Mouse (Mus musculus) splenic B cell, adult 2 months (primary cell): ENCODE measurements around the gene Cacybp.

ENCODE experiments used
- DNase-seq: peaks from one replicate; pipeline ENCODE4 v3.0.0-alpha.2; 2011; ENCODE audit warnings: low read depth, low spot score
- H3K27me3 ChIP-seq: 2 replicates; pipeline ENCODE4 v1.6.1; 2012; ENCODE audit warnings: mild to moderate bottlenecking, low read length, moderate library complexity, mixed read lengths; ENCODE audit not compliant: control insufficient read depth, poor library complexity, insufficient read depth, severe bottlenecking
- H3K36me3 ChIP-seq: 2 replicates; pipeline ENCODE4 v1.6.1; 2012; ENCODE audit warnings: mild to moderate bottlenecking, low read length, moderate library complexity, mixed read lengths; ENCODE audit not compliant: control insufficient read depth, poor library complexity, insufficient read depth, severe bottlenecking

Cacybp gene

DNA sequence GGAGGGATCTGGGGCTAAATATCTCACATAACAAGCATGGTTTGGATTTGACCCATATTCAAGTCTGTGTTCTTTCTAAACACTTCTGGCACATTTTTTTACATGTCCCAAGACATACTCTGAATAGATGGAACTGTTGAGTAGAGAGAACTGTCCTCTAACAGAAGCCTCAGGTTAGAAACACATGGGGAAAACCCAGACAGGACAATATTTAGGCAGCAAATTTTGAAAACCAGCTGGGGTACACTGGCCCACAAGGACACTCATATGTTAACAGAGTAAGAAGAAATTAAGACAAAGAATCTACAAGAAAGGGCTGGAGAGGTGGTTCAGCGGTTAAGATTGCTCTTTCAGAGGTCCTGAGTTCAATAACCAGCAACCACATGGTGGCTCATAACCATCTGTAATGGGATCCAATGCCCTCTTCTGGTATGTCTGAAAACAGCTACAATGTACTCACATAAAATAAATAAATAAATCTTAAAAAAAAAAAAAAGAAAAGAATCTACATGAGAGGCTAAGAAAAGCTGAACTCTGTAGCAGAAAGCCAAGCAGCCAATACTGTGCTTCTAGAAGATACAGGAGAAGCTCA is 26.3 kb upstream of the Cacybp start:
- no peak for DNase-seq
- H3K36me3 ChIP-seq, result peaks cover 11% of the 10 kb centered on the region
- H3K27me3 ChIP-seq, result no peaks in the 10 kb centered on the region

DNA sequence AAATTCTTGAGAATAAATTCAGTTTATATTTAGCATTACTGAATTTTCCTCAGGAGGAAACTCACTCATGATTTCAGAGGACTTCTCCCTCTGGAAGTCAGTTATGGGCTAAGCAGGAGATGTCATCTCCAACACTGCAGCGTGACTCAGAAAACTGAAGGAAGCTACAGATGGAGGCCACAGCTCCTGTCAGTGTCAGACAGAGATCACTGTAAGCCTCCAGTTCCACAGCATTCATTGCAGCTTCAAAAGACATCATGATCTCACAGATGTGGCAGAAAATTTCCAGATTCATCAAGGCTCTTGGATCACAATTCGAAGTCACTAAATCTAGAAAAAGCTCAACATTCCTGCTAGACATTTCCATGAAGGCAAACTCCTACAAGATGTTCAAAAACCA is 25.3 kb upstream of the Cacybp start:
- no peaks in the 10 kb centered on the region for H3K27me3 ChIP-seq
- no peak for DNase-seq
- H3K36me3 ChIP-seq, result peaks cover 11% of the 10 kb centered on the region

DNA sequence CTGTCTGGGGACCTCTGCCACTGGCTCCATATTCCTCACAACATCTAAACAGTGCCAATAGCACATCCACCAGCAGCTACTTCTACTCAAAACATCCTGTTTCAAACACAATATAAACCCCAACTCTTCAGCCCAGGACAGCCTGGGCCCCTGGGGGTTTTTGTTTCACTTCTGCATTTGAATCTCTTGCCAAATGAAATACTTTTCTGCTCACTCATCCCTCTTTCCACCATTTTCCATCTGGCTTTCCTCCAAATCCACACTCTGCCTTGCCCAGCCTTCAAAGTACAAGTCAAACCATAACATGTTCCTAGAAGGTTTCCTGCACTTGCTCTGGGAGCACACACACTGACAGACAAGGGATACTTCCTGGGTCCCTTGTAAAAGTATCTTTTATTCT is 21.2 kb upstream of the Cacybp start:
- DNase-seq, result peak; percentile 81
- Histone ChIP-seq H3K27me3 (no peaks in the 10 kb centered on the region), H3K36me3 (peaks cover 8% of the 10 kb centered on the region)

DNA sequence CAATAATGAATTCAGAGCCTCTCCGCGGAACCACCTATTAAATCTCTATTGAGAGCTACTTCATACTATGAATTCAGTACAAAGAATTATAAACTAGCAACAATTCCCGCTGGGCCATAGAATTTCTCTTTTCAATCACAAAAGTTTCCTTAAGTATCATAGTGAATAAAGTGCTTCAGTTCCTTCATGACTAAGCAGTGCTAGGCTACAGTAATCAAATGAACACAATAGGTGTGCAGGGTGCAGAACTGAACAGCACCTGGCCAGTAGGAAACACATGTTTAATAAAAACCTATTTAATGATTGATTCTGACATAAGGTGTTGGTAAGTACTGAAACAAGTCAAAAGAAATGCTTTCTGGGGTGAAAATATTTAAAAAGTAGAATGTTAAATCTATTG is 19.4 kb upstream of the Cacybp start:
- peaks cover 9% of the 10 kb centered on the region for H3K36me3 ChIP-seq
- DNase-seq, result no peak
- H3K27me3 ChIP-seq, result no peaks in the 10 kb centered on the region

DNA sequence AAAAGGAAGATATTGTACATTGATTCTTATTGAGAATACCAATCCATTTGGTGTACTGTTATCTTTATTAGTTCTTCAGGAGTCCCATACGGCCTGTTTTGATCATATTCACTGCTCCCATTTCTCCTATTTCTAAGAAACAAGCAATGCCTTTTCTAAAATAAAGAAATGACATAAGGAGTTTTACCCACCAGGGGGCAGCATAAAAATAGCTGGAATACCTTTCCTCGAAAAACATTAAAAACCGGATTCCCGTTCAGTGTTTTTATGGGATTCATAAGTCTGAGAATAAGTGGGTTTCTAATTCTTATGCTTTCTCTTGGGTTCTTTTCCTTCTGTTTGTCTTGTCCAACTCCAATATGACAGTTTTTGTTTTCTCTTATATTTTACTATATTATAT is 18.3 kb upstream of the Cacybp start:
- peak; percentile 40 for DNase-seq
- Histone ChIP-seq H3K36me3 (peaks cover 12% of the 10 kb centered on the region), H3K27me3 (no peaks in the 10 kb centered on the region)

DNA sequence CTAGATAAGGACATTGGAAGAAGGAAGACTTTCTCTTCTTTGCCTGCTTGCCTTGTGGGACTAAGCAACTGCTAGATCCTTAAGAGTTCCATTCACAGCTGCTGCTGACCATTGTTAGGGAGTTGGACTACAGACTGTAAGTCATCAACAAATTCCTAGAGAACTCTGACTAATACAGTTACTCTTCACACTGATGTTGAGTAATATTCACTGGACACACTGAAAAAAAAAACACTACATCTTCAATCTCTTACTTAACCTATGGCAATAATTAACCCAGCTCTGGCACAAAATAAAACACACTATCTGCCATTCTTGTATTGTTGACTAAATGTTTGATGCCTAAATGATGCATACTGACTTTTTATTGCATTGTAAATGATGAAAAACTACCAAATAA is 15.2 kb upstream of the Cacybp start:
- Histone ChIP-seq H3K27me3 (no peaks in the 10 kb centered on the region), H3K36me3 (peaks cover 23% of the 10 kb centered on the region)
- DNase-seq, result no peak

DNA sequence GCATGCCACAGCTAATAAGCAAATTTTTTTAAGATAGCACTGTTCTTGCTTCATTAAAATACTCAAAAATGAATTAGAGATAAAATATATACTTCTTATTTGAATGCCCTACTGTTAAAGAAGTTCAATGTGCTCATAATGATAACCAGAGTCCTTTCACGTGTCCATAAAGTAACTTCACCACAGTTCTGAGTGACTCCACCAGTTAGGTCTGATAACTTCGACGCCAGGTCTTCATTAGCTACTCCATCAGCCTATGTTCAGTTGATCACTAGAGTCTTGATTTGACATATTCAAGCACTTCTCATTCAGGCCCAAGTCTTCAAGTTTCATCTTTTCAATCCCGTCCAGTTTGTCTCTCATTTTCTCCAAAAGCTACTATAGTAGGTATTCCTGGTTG is 14.5 kb upstream of the Cacybp start:
- DNase-seq, result no peak
- peaks cover 23% of the 10 kb centered on the region for H3K36me3 ChIP-seq
- H3K27me3 ChIP-seq, result no peaks in the 10 kb centered on the region

DNA sequence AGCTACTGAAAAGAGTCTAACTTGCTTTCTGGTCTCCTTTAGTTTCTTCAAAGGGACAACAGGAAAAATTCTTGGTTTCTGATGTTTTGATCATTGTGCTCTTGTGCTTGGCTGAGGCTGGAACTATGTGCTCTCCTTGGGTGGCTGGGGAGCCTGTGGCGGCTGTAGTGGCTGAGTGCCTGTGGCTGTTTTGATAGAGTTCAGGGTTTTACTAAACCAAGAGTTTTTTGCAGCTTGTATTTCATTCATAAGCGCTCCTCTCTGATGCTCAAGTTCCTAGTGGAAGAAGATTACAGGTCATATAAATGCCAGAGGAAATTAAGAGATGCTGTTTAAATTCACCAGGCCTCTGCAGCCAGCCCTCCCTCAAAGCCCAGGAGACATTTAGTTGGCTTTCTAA is 11.4 kb upstream of the Cacybp start:
- H3K36me3 ChIP-seq, result peaks cover 21% of the 10 kb centered on the region
- DNase-seq, result no peak
- no peaks in the 10 kb centered on the region for H3K27me3 ChIP-seq

DNA sequence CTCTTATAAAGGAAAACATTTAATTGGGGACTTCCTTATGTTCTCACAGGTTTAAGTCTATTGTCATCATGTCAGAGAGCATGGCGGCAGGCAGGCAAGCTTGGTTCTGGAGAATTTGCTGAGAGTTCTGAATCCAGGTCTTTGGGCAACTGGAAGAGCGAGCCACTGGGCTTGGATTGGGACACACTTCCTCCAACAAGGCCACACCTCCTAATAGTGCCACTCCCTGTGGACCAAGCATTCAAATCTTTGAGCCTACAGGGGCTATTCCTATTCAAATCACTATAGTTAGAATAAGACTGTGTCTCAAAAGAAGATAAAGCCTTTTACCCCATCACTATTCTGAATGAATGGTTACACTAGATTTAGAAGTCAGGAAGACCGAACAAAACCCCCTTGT is 5.2 kb upstream of the Cacybp start:
- Histone ChIP-seq H3K36me3 (no peaks in the 10 kb centered on the region), H3K27me3 (no peaks in the 10 kb centered on the region)
- DNase-seq, result no peak

DNA sequence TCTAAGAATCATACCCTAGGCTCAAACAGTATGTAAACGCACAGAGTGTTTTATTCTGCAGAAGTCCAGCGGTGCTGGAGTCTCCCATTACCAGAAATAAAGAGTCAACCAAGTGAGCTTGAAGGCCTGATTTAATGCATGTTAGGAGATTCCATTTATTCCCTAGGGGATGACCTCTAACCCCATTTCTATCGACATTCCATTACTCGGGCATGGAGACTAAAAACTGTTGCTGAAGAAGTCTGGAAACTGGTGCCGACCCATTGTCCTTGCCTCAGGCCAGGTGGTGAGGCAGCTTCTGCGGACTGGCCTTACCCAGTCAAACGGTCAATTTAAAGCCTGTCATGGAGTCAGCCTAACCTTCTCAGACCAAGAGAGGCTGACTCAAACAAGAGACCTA is 1.5 kb upstream of the Cacybp start:
- no peaks in the 10 kb centered on the region for H3K27me3 ChIP-seq
- no peak for DNase-seq
- no peaks in the 10 kb centered on the region for H3K36me3 ChIP-seq

DNA sequence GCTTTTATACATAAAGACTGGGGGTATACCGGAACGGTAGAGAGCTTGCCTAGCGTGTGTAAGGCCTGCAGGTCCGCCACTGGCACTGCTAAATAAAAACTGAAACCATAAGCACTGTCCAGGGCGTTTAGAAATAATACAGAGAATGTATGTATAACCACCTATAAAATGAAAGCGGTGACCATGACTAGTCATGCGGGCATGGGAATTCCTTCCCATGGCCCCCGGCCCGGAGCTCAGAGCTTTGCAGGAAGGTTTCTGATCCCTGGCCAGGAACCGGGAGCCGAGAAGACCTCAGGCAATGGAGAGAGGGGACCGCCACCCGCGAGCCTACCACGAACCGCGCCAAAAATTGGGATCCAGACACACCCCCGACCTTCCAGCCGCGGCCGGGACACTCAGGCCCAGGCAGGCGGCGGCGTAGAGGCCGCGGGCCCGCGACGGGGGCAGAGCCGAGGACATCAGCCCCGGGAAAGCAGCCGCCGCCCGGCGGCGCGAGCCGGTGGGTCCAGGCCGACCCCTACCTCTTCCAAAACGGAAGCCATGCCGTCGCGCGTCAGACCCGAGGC is 468 bp downstream of the Cacybp start:
- no peaks in the 10 kb centered on the region for H3K36me3 ChIP-seq
- H3K27me3 ChIP-seq, result no peaks in the 10 kb centered on the region
- DNase-seq, result peak; percentile 35

DNA sequence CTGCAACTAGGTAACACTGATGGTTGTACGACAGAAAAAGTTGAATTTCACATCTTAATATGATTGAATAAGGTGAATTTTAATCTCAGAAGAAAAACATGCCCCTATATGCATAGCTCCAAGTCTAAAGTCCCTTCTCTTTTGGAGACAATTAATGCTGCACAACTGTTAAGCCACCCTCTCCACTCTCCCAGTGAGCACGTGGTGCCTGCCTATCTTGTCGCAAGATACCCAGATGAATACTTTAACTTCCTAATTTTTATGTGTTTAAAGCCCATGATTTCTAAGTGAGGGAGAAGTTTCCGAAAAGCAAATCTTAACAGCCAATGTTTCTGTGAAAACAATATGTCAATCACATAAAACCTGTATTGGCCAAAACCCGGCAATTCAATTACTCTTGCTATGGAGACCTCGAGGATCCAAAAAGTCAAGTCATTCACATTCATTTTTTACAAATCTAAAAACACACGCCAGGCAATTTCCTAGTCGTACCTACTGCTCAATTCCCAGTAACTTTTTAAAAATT is 1.0 kb downstream of the Cacybp start:
- no peak for DNase-seq
- no peaks in the 10 kb centered on the region for H3K27me3 ChIP-seq
- peaks cover 1% of the 10 kb centered on the region; the same call in 1 of the 2 replicates for H3K36me3 ChIP-seq

DNA sequence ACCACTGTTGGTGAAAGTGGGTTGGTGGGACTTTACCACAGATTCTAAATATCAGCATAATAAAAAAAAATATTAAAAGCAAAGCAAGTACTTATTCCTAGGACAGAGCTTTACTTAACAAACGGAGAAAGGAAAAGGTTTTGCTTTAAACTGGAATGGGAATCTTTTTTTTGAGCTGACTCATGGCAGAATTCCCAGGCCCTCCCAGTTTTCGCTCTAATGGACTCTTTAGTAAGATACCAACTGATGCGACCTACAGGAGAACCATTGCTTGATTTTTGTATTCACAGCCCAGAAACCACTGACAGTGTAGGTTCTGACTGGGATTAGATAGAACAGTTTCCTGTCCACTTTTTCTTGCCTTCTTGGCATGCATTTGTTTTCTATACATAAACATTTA is 2.1 kb downstream of the Cacybp start:
- no peaks in the 10 kb centered on the region for H3K27me3 ChIP-seq
- DNase-seq, result no peak

DNA sequence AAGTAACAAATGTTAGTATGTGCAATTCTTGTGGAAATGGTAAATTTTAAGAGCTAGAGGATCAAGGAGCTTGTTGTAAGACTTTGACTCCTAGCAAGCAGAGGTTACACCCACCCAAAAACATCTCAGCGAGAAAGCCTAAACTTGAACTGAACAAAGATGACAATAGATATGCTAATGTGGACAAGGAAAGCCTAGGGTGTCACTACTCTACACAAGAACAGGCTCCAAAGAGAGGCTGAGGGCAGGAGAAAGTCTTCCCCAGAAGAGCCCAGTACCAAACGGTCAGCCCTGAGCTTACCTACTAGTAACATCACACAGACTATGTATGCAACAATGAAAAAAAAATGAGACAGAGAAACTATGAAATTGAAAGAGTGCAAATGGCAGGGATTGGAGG is 2.8 kb downstream of the Cacybp start:
- no peaks in the 10 kb centered on the region for H3K27me3 ChIP-seq
- peaks cover 7% of the 10 kb centered on the region for H3K36me3 ChIP-seq
- no peak for DNase-seq

More for the DNA sequence above, 2.1 kb downstream of the Cacybp start:
- peaks cover 5% of the 10 kb centered on the region for H3K36me3 ChIP-seq

DNA sequence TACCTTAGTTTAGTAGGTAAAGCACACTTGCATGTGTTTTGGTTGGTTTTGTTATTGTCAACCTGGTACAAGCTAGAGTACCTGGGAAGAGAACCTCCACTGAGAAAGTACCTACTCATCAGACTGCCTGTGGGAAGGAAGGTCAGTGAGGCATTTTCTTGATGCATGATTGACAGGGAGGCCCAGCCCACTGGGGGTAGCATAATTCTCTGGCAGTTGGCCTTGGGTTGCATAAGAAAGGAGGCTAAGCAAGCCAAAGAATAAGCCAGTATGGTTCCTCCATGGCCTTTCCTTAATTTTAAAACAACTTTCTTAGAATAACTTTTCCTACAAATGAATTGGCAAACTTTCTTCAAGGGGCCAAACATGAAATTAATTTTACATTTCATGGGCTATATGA is 7.2 kb downstream of the Cacybp start:
- Histone ChIP-seq H3K36me3 (peaks cover 13% of the 10 kb centered on the region), H3K27me3 (no peaks in the 10 kb centered on the region)
- DNase-seq, result no peak

DNA sequence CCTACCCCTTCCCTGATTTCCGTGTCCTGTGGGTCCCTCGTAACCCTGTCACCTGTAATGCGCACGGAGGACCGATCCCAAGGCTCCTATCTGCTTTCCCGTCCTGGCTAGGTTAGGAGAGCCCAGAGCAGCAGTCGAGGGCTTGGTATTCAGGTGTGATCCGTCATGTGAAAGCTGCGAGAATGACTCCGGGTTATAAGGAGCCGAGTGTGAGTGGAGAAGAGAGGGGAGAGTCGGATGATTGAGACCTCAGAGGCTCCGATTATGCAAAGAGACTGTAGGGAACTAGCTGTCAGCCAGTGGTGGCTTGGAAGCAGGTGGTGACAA is 17.4 kb downstream of the Cacybp start:
- Histone ChIP-seq H3K27me3 (no peaks in the 10 kb centered on the region), H3K36me3 (peaks cover 3% of the 10 kb centered on the region; the same call in 1 of the 2 replicates)
- DNase-seq, result no peak
